Comparison of ENCODE assay signal across 30 mouse cellular contexts in the genomic region with DNA sequence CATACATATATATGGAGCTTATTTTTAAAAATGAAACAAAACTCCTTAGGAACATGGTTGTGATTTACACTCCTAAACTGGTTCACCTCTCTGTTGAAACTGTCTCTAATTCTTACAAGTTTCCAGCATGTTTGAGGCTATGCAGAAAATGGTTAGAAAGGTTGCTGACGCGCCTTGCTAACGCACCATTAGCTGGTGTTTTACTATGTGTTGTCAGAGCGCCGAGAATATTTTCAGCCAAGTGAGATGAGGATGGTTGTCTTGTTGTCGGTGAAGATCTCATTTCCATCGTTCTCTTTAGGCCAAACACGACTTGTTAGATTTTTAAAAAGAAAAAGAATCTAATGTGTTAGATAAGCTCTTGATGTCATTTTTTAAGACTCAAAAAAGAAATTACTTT.
"Had no signal": no experiment of that assay in that cellular context is flagged by ENCODE, and none has a peak within 500 bp of the region (broad histone marks: within the 10 kb centered on the region; RNA-seq: fewer than 3 reads in every experiment).

No protein-coding gene starts in this region.

- H3K27ac ChIP-seq: heart, embryonic 13.5 days; heart, embryonic 15.5 days; hindbrain, embryonic 10.5 days; hindbrain, embryonic 13.5 days; hindbrain, embryonic 14.5 days; hindbrain, embryonic 15.5 days; hindbrain, postnatal 0 days; intestine, embryonic 15.5 days; kidney, embryonic 15.5 days; kidney, postnatal 0 days; layer of hippocampus, adult 2 months; left cerebral cortex, adult 2 months had no signal

- ATAC-seq: hindbrain, embryonic 16.5 days; inflammation-experienced regulatory T-cells, adult 6 months; intestine, embryonic 15.5 days; intestine, postnatal 0 days had no signal

- H3K9ac ChIP-seq: heart, embryonic 12.5 days; heart, embryonic 13.5 days; heart, embryonic 15.5 days; hindbrain, embryonic 12.5 days; hindbrain, embryonic 13.5 days; hindbrain, embryonic 14.5 days; hindbrain, embryonic 15.5 days; intestine, embryonic 15.5 days; kidney, embryonic 15.5 days had no signal

- H3K9me3 ChIP-seq: heart, embryonic 12.5 days; heart, embryonic 13.5 days; heart, embryonic 15.5 days; hindbrain, embryonic 10.5 days; hindbrain, embryonic 12.5 days; hindbrain, embryonic 13.5 days; hindbrain, embryonic 15.5 days; intestine, embryonic 15.5 days; kidney, embryonic 15.5 days had no signal

- DNase-seq: heart, postnatal 10 days; heart, postnatal 14 days; heart, postnatal 36 days; heart, postnatal 4 days; kidney, adult 11 months; kidney, adult 18-20 months; kidney, adult 2 months; kidney, adult 8-10 months; kidney, adult 9 months; kidney, postnatal 14 days; kidney, postnatal 36 days; layer of hippocampus, adult 9-11 months; layer of hippocampus, postnatal 36 days had no signal

- H3K36me3 ChIP-seq: heart, embryonic 15.5 days; hindbrain, embryonic 13.5 days; hindbrain, embryonic 15.5 days; intestine, embryonic 15.5 days had no signal

- H3K4me3 ChIP-seq: heart, embryonic 12.5 days; heart, embryonic 13.5 days; heart, embryonic 15.5 days; hindbrain, embryonic 10.5 days; hindbrain, embryonic 12.5 days; hindbrain, embryonic 13.5 days; hindbrain, embryonic 15.5 days; intestine, embryonic 15.5 days; kidney, embryonic 15.5 days; layer of hippocampus, adult 2 months; left cerebral cortex, adult 2 months had no signal

- H3K27me3 ChIP-seq: heart, embryonic 12.5 days; heart, embryonic 13.5 days; heart, embryonic 15.5 days; intestine, embryonic 15.5 days; kidney, embryonic 15.5 days had no signal

- H3K4me2 ChIP-seq: heart, embryonic 12.5 days; heart, embryonic 13.5 days; heart, embryonic 15.5 days; hindbrain, embryonic 12.5 days; hindbrain, embryonic 13.5 days; hindbrain, embryonic 14.5 days; hindbrain, embryonic 15.5 days; intestine, embryonic 15.5 days; kidney, embryonic 15.5 days had no signal
